Mouse (Mus musculus): ENCODE data around the gene Ly6g5b.

DNA sequence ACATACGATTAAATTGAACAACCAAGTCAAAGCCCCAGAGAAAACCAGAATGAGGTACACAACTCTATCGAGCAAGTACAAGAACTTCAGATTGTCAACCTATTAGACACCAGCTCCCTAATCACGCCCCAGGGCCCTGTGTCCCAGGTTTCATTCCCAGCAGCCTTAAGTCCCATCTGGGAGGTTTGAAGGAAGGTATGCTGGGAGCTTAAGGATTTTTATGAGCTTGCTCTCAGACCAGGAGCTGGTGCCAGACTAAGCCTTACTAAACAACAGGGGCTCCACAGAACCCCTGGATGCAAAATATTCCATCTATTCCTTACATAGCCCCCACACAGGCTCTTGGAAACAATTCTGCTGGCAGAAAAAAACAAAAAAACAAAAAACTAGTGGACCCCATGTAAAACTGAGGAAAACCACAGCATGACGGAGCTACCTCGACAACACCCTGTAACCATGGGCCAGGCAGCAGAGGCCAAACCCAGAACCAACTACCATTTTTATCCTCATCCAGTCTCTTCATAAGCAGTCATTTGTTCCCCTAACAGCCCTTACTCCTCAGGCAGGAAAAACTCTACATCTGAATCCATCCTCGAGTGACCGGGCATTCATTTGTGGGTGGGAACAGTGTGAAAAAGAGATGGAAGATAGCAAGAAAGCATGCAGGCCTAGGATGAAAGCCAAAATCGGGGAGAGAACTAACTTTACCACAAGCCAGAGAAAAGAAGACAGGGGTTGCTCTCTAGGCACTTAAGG is 48.3 kb upstream of the Ly6g5b start:
- TF ChIP-seq CTCF (IDR thresholded peaks at IDR 0.05; ENCODE audit: control insufficient read depth, insufficient read depth, insufficient replicate concordance, low read depth, low read length) (no peak), POLR2A (IDR thresholded peaks at IDR 0.05; ENCODE audit: control insufficient read depth, low read depth, low read length) (no peak)
